Mouse (Mus musculus): Measurements from ENCODE around the gene Btbd11. TPM values are rescaled to one million over a fixed set of nuclear protein-coding genes. Genes with fewer than 3 reads are reported as not detected.
"Not testable (repeated sequence)": the region's sequence is repeated elsewhere in the genome, so short reads cannot be mapped to it uniquely, and the experiment has no call there.

Gene Btbd11
- polyA plus RNA-seq, 1 experiment, result 3.6 TPM

- H3K27ac ChIP-seq (ENCODE audit: insufficient read depth, low read depth, low read length), result no peak overlapping the region
- peaks cover 2% of the 10 kb centered on the region; the same call in 1 of the 2 replicates for H3K4me1 ChIP-seq (ENCODE audit: control insufficient read depth, insufficient read depth, low read length)
- TF ChIP-seq POLR2A (IDR thresholded peaks at IDR 0.05; ENCODE audit: borderline replicate concordance, low read depth, low read length) (no peak), CTCF (IDR thresholded peaks at IDR 0.05; ENCODE audit: low read depth, low read length) (no peak)
- no peak overlapping the region for H3K4me3 ChIP-seq (ENCODE audit: insufficient read depth, low read length)
Measured at GRCm38 (mm10) chr10:85657886-85658285, 271.3 kb downstream of the Btbd11 start.

- H3K27ac ChIP-seq (ENCODE audit: insufficient read depth, low read depth, low read length), result no peak overlapping the region
- no peak for TF ChIP-seq CTCF (IDR thresholded peaks at IDR 0.05; ENCODE audit: low read depth, low read length)
- TF ChIP-seq POLR2A (IDR thresholded peaks at IDR 0.05; ENCODE audit: borderline replicate concordance, low read depth, low read length), result no peak
- no peak overlapping the region for H3K4me3 ChIP-seq (ENCODE audit: insufficient read depth, low read length)
- no peaks in the 10 kb centered on the region for H3K4me1 ChIP-seq (ENCODE audit: control insufficient read depth, insufficient read depth, low read length)
Measured at GRCm38 (mm10) chr10:85673512-85673921, 286.9 kb downstream of the Btbd11 start.

GRCm38 (mm10) chr10:85678635-85679034 lies 292.0 kb downstream of the Btbd11 start:
- TF ChIP-seq POLR2A (IDR thresholded peaks at IDR 0.05; ENCODE audit: borderline replicate concordance, low read depth, low read length) (no peak), CTCF (IDR thresholded peaks at IDR 0.05; ENCODE audit: low read depth, low read length) (no peak)
- Histone ChIP-seq H3K27ac (ENCODE audit: insufficient read depth, low read depth, low read length) (no peak overlapping the region), H3K4me3 (ENCODE audit: insufficient read depth, low read length) (no peak overlapping the region), H3K4me1 (ENCODE audit: control insufficient read depth, insufficient read depth, low read length) (no peaks in the 10 kb centered on the region)

- no peaks in the 10 kb centered on the region for H3K4me1 ChIP-seq (ENCODE audit: control insufficient read depth, insufficient read depth, low read length)
- no peak for TF ChIP-seq CTCF (IDR thresholded peaks at IDR 0.05; ENCODE audit: low read depth, low read length)
- no peak for TF ChIP-seq POLR2A (IDR thresholded peaks at IDR 0.05; ENCODE audit: borderline replicate concordance, low read depth, low read length)
Measured at GRCm38 (mm10) chr10:85682446-85682845, 295.8 kb downstream of the Btbd11 start.

GRCm38 (mm10) chr10:85694429-85694828 lies 307.8 kb downstream of the Btbd11 start:
- not testable (repeated sequence) for H3K4me3 ChIP-seq (ENCODE audit: insufficient read depth, low read length); H3K4me1 ChIP-seq (ENCODE audit: control insufficient read depth, insufficient read depth, low read length); H3K27ac ChIP-seq (ENCODE audit: insufficient read depth, low read depth, low read length)

More at GRCm38 (mm10) chr10:85682446-85682845, 295.8 kb downstream of the Btbd11 start:
- H3K4me3 ChIP-seq (ENCODE audit: insufficient read depth, low read length), result no peak overlapping the region
- no peak overlapping the region for H3K27ac ChIP-seq (ENCODE audit: insufficient read depth, low read depth, low read length)

GRCm38 (mm10) chr10:85699721-85700120 lies 313.1 kb downstream of the Btbd11 start:
- Histone ChIP-seq H3K27ac (ENCODE audit: insufficient read depth, low read depth, low read length) (no peak overlapping the region), H3K4me1 (ENCODE audit: control insufficient read depth, insufficient read depth, low read length) (no peaks in the 10 kb centered on the region), H3K4me3 (ENCODE audit: insufficient read depth, low read length) (no peak overlapping the region)
- TF ChIP-seq CTCF (IDR thresholded peaks at IDR 0.05; ENCODE audit: low read depth, low read length) (no peak), POLR2A (IDR thresholded peaks at IDR 0.05; ENCODE audit: borderline replicate concordance, low read depth, low read length) (no peak)

GRCm38 (mm10) chr10:85709790-85710189 lies 323.2 kb downstream of the Btbd11 start:
- H3K27ac ChIP-seq (ENCODE audit: insufficient read depth, low read depth, low read length); H3K4me3 ChIP-seq (ENCODE audit: insufficient read depth, low read length); H3K4me1 ChIP-seq (ENCODE audit: control insufficient read depth, insufficient read depth, low read length): not testable (repeated sequence)

Other genes with a start within 250 kb of the Btbd11 start
- gene Cry1, start 201.8 kb upstream of the Btbd11 start, polyA plus RNA-seq (2012; ENCODE audit: insufficient read depth, insufficient read length, missing spikeins), result 3.6 and 4.5 TPM in 2 replicates